Mouse (Mus musculus): ENCODE results near the gene Unc79.

DNA sequence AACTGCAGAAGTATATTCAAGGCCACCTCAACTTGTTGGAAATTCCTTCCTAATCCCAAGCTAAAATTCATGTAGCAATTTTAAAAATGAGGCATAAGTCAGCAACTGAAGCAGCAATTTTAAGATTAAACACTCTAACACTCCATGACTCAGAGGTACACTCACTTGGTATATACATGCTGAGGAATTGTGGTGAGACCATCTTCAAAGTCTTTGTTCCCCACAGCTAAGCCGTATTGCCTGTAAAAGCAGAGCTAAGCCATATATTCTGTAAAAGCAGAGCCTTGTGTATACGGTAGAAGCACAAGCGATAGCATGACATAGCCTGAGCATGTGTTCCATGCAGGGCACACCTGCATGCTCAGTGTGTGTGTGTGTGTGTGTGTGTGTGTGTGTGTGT is 206.7 kb downstream of the Unc79 start:
- no peak for TF ChIP-seq POLR2A (IDR thresholded peaks at IDR 0.05; ENCODE audit: borderline replicate concordance, control insufficient read depth, low read depth, low read length)
- TF ChIP-seq CTCF (IDR thresholded peaks at IDR 0.05; ENCODE audit: control insufficient read depth, insufficient read depth, low read length) = no peak

All from bone marrow, adult 2 months (tissue).